Mouse (Mus musculus) bone marrow, adult 2 months (tissue): ENCODE results near the gene G430095P16Rik.

Experiments used
- CTCF ChIP-seq: fragments of 200-500 bp; IDR thresholded peaks from 2 replicates; pipeline ENCODE4 v1.5.1; 2011; ENCODE audit warnings: low read length, control low read depth; ENCODE audit not compliant: control insufficient read depth, insufficient read depth
- POLR2A ChIP-seq: fragments of 200-500 bp; IDR thresholded peaks from 2 replicates; pipeline ENCODE4 v1.6.1; 2011; ENCODE audit warnings: low read depth, mild to moderate bottlenecking, control low read depth, low read length, borderline replicate concordance; ENCODE audit not compliant: control insufficient read depth

DNA sequence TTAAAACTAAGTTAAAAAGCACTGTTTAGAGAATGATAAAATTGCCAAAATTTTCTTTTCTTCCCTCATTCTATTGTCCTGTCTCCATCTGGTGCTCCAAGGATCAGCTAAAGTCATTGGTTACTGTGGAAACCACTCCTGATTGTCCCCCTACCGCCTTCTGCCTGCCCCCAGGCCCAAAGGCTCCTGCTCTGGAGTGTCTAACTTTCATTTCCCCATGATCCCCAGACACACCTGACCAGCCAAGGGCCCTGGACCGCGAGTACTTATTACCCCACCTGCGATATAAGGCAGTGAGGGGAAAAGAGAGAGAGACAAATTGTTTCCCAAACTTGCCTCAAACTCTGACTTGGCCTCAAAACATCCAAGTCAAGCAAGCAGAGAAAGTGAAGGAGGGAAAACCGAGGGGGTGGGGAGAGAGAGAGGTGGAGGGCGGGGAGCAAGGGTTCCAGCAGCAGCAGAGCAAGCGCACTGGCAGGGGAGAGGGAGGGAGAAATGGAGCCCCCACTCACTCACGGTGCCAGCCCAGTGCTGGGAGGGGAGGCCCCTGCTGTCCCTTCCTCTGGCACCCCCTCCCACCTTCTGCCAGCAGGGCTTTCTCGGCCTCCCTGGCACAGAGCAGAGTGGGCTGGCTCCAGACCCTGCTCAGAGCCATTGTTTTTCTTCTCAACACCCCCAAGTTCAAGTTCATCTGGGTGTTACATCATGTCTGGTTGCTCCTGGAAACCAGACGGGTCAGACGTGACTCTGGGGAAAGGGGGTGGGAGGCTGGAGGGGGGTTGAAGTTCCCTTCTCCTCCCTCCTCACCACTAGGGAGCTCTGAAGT, 10.7 kb upstream of the G430095P16Rik start:
- TF ChIP-seq CTCF (no peak), POLR2A (no peak)
